Mouse (Mus musculus): ENCODE data around the gene Ftcd. TPM values are rescaled to one million over a fixed set of nuclear protein-coding genes. Genes with fewer than 3 reads are reported as not detected.

Ftcd gene
- polyA plus RNA-seq, 1 experiment from 2014 or later: 41.2 TPM

- no peaks in the 10 kb centered on the region for H3K4me1 ChIP-seq (replicated peaks)
- H3K9me3 ChIP-seq (replicated peaks): no peaks in the 10 kb centered on the region
- H3K4me3 ChIP-seq (replicated peaks): no peak overlapping the region
- no peak overlapping the region for H3K27ac ChIP-seq (replicated peaks)
- H3K36me3 ChIP-seq (replicated peaks): no peaks in the 10 kb centered on the region
- no peak for ATAC-seq (ENCODE audit: insufficient read depth)
- WGBS (ENCODE audit: insufficient replicate concordance): 61% methylated on average over 4 of the region's 4 CpGs
- H3K27me3 ChIP-seq: no peaks in the 10 kb centered on the region
- H3K4me2 ChIP-seq: no peak overlapping the region
- no peak overlapping the region for H3K9ac ChIP-seq
Observed at GRCm38 (mm10) chr10:76636601-76637000, 61.2 kb downstream of the Ftcd start.

Other genes with a start within 250 kb of the Ftcd start
- 1.2 and 1.8 TPM in 2 replicates for gene Dip2a, start 230.4 kb upstream of the Ftcd start, polyA plus RNA-seq (2015; fragmentation: Nextera tagmentation; extraction: Ambion mirVana)
- not detected in 2 replicates for gene AC141477.1, start 135.2 kb upstream of the Ftcd start, polyA plus RNA-seq (2015; fragmentation: Nextera tagmentation; extraction: Ambion mirVana)
- gene Pcnt, start 132.9 kb upstream of the Ftcd start, polyA plus RNA-seq (2015; fragmentation: Nextera tagmentation; extraction: Ambion mirVana): 8.0 and 8.6 TPM in 2 replicates
- not detected in 2 replicates for gene 2610028H24Rik, start 126.6 kb upstream of the Ftcd start, polyA plus RNA-seq (2015; fragmentation: Nextera tagmentation; extraction: Ambion mirVana)
- gene Mcm3ap, start 106.7 kb upstream of the Ftcd start, polyA plus RNA-seq (2015; fragmentation: Nextera tagmentation; extraction: Ambion mirVana): 18.0 and 18.5 TPM in 2 replicates
- 2.6 and 2.7 TPM in 2 replicates for gene Ybey, start 106.5 kb upstream of the Ftcd start, polyA plus RNA-seq (2015; fragmentation: Nextera tagmentation; extraction: Ambion mirVana)
- 68.0 and 71.8 TPM in 2 replicates for gene Lss, start 44.1 kb upstream of the Ftcd start, polyA plus RNA-seq (2015; fragmentation: Nextera tagmentation; extraction: Ambion mirVana)
- not detected in 2 replicates for gene Spatc1l, start 13.4 kb upstream of the Ftcd start, polyA plus RNA-seq (2015; fragmentation: Nextera tagmentation; extraction: Ambion mirVana)
- gene Col6a2, start 48.0 kb downstream of the Ftcd start, polyA plus RNA-seq (2015; fragmentation: Nextera tagmentation; extraction: Ambion mirVana): 9.8 and 10.6 TPM in 2 replicates
- gene Col6a1, start 150.5 kb downstream of the Ftcd start, polyA plus RNA-seq (2015; fragmentation: Nextera tagmentation; extraction: Ambion mirVana): 10.8 and 11.4 TPM in 2 replicates